ENCODE assay signal across 28 mouse cellular contexts in the genomic region with DNA sequence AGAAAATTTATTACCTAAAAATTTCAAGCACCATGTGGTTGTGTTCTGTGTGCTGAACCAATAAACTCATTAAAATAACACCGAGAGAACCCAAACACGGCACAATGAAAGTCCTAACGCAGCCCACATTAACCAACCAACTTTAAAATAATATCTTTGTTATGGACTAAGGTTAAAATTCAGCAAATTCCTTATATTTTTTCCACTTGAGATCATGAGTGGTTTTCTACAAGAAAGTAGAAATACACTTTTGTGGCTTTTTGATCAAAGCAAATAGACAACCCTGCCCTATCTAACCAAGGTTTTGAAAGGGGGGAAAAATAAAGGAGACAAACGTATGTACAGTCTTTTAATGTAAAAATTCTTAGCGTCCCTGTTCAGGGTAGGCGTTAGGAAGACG. TPM values are rescaled to one million over a fixed set of nuclear protein-coding genes. Genes with fewer than 3 reads are reported as not detected.
"Had no signal": no experiment of that assay in that cellular context is flagged by ENCODE, and none has a peak within 500 bp of the region (broad histone marks: within the 10 kb centered on the region; RNA-seq: fewer than 3 reads in every experiment).

No protein-coding gene starts in this region.

- ATAC-seq: intestine, embryonic 16.5 days; liver, embryonic 12.5 days had no signal

- H3K9me3 ChIP-seq: heart, embryonic 13.5 days; heart, embryonic 15.5 days; hindbrain, embryonic 12.5 days; hindbrain, embryonic 15.5 days; kidney, embryonic 15.5 days; limb, embryonic 13.5 days; limb, embryonic 15.5 days; liver, embryonic 12.5 days had no signal

- H3K36me3 ChIP-seq: heart, embryonic 13.5 days; heart, embryonic 15.5 days; hindbrain, embryonic 12.5 days; hindbrain, embryonic 15.5 days; kidney, embryonic 15.5 days; limb, embryonic 13.5 days; limb, embryonic 15.5 days; liver, embryonic 12.5 days had no signal

- H3K4me2 ChIP-seq: heart, embryonic 11.5 days; heart, embryonic 13.5 days; heart, embryonic 15.5 days; hindbrain, embryonic 12.5 days; kidney, embryonic 15.5 days; limb, embryonic 15.5 days; liver, embryonic 12.5 days had no signal

- H3K27ac ChIP-seq: heart, embryonic 13.5 days; heart, embryonic 15.5 days; hindbrain, embryonic 12.5 days; hindbrain, embryonic 15.5 days; kidney, embryonic 15.5 days; kidney, postnatal 0 days; limb, embryonic 13.5 days; limb, embryonic 15.5 days; liver, embryonic 12.5 days; liver, embryonic 14.5 days had no signal

- H3K9ac ChIP-seq: heart, embryonic 13.5 days; heart, embryonic 15.5 days; hindbrain, embryonic 12.5 days; hindbrain, embryonic 15.5 days; kidney, embryonic 15.5 days; limb, embryonic 13.5 days; limb, embryonic 15.5 days; liver, embryonic 12.5 days; liver, embryonic 14.5 days had no signal

- DNase-seq: gastrocnemius, postnatal 36 days; heart, adult 18-20 months; heart, postnatal 14 days; heart, postnatal 36 days; kidney, adult 11 months; kidney, adult 2 months; kidney, adult 9 months; kidney, postnatal 14 days; layer of hippocampus, adult 9-11 months; layer of hippocampus, postnatal 36 days had no signal

- H3K4me1 ChIP-seq: heart, embryonic 15.5 days; limb, embryonic 15.5 days; liver, embryonic 12.5 days had no signal

- H3K4me3 ChIP-seq: heart, embryonic 13.5 days; heart, embryonic 15.5 days; hindbrain, embryonic 12.5 days; hindbrain, embryonic 15.5 days; kidney, embryonic 15.5 days; limb, embryonic 13.5 days; limb, embryonic 15.5 days; liver, embryonic 12.5 days had no signal

RNA-seq across cellular contexts. Expression of a gene that starts 9.3 kb away (rescaled TPM):
- polyA plus RNA-seq: gonadal fat pad, adult 2 months; heart, embryonic 11.5 days; heart, embryonic 13.5 days; heart, embryonic 15.5 days; heart, postnatal 0 days; intestine, embryonic 14.5 days; intestine, embryonic 16.5 days; kidney, adult 2 months; kidney, postnatal 0 days; large intestine, adult 2 months; limb, embryonic 11.5 days; limb, embryonic 13.5 days; limb, embryonic 15.5 days; liver, adult 2 months; liver, embryonic 12.5 days; liver, embryonic 14.5 days had no signal
